10 mouse cellular contexts compared by ENCODE assay signal in genomic region chr2:18635052-18635451, GRCm38 (mm10). TPM values are rescaled to one million over a fixed set of nuclear protein-coding genes. Genes with fewer than 3 reads are reported as not detected.
DNase-seq lines count a peak whose midpoint lies in the region; ATAC-seq lines count a peak whose summit lies in the region.
"Had no signal": no experiment of that assay in that cellular context is flagged by ENCODE, and none has a peak within 500 bp of the region (broad histone marks: within the 10 kb centered on the region; RNA-seq: fewer than 3 reads in every experiment).

No protein-coding gene starts in this region.

- ATAC-seq in heart, embryonic 12.5 days (ENCODE audit: insufficient number of reproducible peaks, low FRiP score): no peak
- peak; percentile 86 for ATAC-seq in frontal cortex, adult (ENCODE audit: low TSS enrichment)
- ATAC-seq in megakaryocyte, adult 5-6 weeks (ENCODE audit: poor library complexity, severe bottlenecking): no peak

- H3K27ac ChIP-seq in heart, embryonic 12.5 days (ENCODE audit: poor library complexity, severe bottlenecking): no peak overlapping the region
- no peak overlapping the region for H3K27ac ChIP-seq in limb, embryonic 10.5 days
- H3K27ac ChIP-seq: limb, embryonic 13.5 days had no signal

- no peak overlapping the region for H3K4me3 ChIP-seq in heart, embryonic 12.5 days
- no peak overlapping the region for H3K4me3 ChIP-seq in limb, embryonic 10.5 days
- H3K4me3 ChIP-seq: limb, embryonic 13.5 days had no signal

- no peaks in the 10 kb centered on the region for H3K4me1 ChIP-seq in heart, embryonic 12.5 days (replicated peaks)
- H3K4me1 ChIP-seq in limb, embryonic 10.5 days: no peaks in the 10 kb centered on the region
- H3K4me1 ChIP-seq: limb, embryonic 13.5 days had no signal

- 83% methylated on average over 8 of the region's 8 CpGs for WGBS in heart, embryonic 12.5 days
- 94% methylated on average over 8 of the region's 8 CpGs for WGBS in limb, embryonic 10.5 days

- H3K4me2 ChIP-seq in heart, embryonic 12.5 days: no peak overlapping the region
- H3K4me2 ChIP-seq: limb, embryonic 13.5 days had no signal

- peaks cover 19% of the 10 kb centered on the region for H3K27me3 ChIP-seq in heart, embryonic 12.5 days (replicated peaks)
- H3K27me3 ChIP-seq in limb, embryonic 10.5 days (ENCODE audit: low read depth, poor library complexity, severe bottlenecking): peaks cover 62% of the 10 kb centered on the region
- H3K27me3 ChIP-seq: CH12.LX had no signal

- H3K9me3 ChIP-seq in heart, embryonic 12.5 days (replicated peaks): no peaks in the 10 kb centered on the region
- H3K9me3 ChIP-seq in limb, embryonic 10.5 days (replicated peaks): no peaks in the 10 kb centered on the region
- H3K9me3 ChIP-seq: limb, embryonic 13.5 days had no signal

- no peak overlapping the region for H3K9ac ChIP-seq in heart, embryonic 12.5 days
- H3K9ac ChIP-seq: limb, embryonic 13.5 days had no signal

- no peaks in the 10 kb centered on the region for H3K36me3 ChIP-seq in heart, embryonic 12.5 days
- H3K36me3 ChIP-seq in limb, embryonic 10.5 days: no peaks in the 10 kb centered on the region
- H3K36me3 ChIP-seq: limb, embryonic 13.5 days had no signal

- DNase-seq in heart, adult 18-20 months: peak; percentile 33 to 63
- DNase-seq in NIH3T3 (ENCODE audit: low read depth): peak; percentile 39
- DNase-seq in kidney, postnatal 10 days: peak; percentile 60
- DNase-seq in limb, embryonic 10.5 days (ENCODE audit: low spot score): peak; percentile 29
- DNase-seq in thymus, postnatal 14 days: no peak

RNA-seq across cellular contexts. Expression of gene Commd3, which starts 37.1 kb away (rescaled TPM):
- 100 to 1,000 TPM in 1 of 2 experiments, 10 to 100 TPM in 1; 98.5 to 115 TPM for total RNA-seq in heart, adult 18-20 months (2021)
- polyA plus RNA-seq in heart, embryonic 12.5 days (2016; fragmentation: Nextera tagmentation; extraction: Ambion mirVana): 144 and 153 TPM in 2 replicates
- polyA plus RNA-seq in limb, embryonic 10.5 days (2016; fragmentation: Nextera tagmentation; extraction: Ambion mirVana): 96.0 and 135 TPM in 2 replicates
- 112 and 114 TPM in 2 replicates for total RNA-seq in megakaryocyte, adult 5-6 weeks (2015)
- 105 and 126 TPM in 2 replicates for total RNA-seq in megakaryocyte, adult 5-6 weeks (2017)

RNA-seq across cellular contexts. Expression of gene Bmi1, which starts 41.8 kb away (rescaled TPM):
- total RNA-seq in heart, adult 18-20 months (2021): 10 to 100 TPM; 59.2 to 63.0 TPM
- 15.6 and 17.9 TPM in 2 replicates for polyA plus RNA-seq in heart, embryonic 12.5 days (2016; fragmentation: Nextera tagmentation; extraction: Ambion mirVana)
- 16.9 and 22.3 TPM in 2 replicates for polyA plus RNA-seq in limb, embryonic 10.5 days (2016; fragmentation: Nextera tagmentation; extraction: Ambion mirVana)
- 18.1 and 22.2 TPM in 2 replicates for total RNA-seq in megakaryocyte, adult 5-6 weeks (2015)
- total RNA-seq in megakaryocyte, adult 5-6 weeks (2017): 16.5 and 23.3 TPM in 2 replicates

RNA-seq across cellular contexts. Expression of gene Spag6, which starts 58.8 kb away (rescaled TPM):
- under 1 TPM in 1 of 2 experiments, not detected in 1; 0.55 TPM for total RNA-seq in heart, adult 18-20 months (2021)
- 0.14 TPM in 1 of 2 replicates, not detected in the other for polyA plus RNA-seq in heart, embryonic 12.5 days (2016; fragmentation: Nextera tagmentation; extraction: Ambion mirVana)
- polyA plus RNA-seq in limb, embryonic 10.5 days (2016; fragmentation: Nextera tagmentation; extraction: Ambion mirVana): not detected in 2 replicates
- not detected in 2 replicates for total RNA-seq in megakaryocyte, adult 5-6 weeks (2015)
- total RNA-seq in megakaryocyte, adult 5-6 weeks (2017): not detected in 2 replicates
- polyA plus RNA-seq: limb, embryonic 13.5 days had no signal
